Mouse (Mus musculus): ENCODE results near the gene Ipmk.
A peak's percentile ranks its signal among the peaks of the same experiment; 100 is the strongest.

Ipmk gene

DNA sequence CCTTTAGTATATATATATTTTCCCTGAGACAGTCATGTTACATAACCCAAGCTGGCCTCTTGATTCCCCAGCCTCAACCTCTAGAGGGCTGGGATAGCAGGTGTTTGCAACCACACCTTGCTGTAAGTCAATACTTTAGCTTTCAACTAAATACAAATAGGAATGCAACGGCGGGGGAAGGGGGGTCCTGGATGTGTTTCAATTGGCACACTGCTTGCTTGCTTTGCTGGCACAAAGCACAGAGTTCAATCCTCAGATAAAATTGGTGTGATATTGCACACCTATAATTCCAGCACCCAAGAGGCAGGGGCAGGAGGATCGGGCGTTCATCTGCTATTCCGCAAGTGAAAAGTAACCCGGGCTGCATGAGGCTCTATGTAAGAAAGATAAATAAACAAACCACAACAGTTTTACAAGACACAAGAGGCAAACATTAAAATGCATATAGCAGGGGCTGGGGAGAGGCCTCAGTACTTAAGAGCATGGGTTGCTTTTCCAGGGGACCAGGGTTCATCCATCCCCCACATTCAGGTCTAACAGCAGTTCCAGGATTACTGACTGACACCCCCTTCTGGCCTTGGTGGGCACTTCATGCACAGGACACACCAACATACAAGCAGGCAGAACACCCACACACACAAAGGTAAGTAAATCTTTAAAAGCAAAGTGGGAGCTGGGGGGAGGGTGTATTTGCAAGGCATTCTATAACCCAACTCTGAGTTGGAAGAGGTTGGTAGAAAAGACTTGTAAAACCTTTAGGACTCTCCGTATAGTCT, 5.3 kb upstream of the Ipmk start:
- peak; percentile 48 to 64 for DNase-seq

DNA sequence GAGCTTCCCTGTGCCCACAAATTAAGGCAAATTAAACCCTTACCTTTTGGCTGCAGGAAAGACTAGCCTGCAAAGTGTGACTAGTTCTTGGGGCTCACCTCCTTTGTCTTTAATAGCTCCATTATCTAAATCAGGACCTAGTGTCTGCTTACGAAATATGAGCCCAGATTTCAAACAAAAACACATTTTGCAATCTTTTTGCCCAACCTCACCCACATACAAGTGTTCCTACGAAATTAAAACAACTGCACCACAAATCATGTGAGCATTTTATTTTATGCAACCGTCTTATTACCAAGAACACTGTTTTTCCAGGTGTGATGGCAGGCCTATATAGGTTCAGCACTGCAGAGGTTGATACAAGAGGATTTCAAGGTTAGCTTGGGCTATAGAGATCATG, 4.4 kb upstream of the Ipmk start:
- DNase-seq: no peak

DNA sequence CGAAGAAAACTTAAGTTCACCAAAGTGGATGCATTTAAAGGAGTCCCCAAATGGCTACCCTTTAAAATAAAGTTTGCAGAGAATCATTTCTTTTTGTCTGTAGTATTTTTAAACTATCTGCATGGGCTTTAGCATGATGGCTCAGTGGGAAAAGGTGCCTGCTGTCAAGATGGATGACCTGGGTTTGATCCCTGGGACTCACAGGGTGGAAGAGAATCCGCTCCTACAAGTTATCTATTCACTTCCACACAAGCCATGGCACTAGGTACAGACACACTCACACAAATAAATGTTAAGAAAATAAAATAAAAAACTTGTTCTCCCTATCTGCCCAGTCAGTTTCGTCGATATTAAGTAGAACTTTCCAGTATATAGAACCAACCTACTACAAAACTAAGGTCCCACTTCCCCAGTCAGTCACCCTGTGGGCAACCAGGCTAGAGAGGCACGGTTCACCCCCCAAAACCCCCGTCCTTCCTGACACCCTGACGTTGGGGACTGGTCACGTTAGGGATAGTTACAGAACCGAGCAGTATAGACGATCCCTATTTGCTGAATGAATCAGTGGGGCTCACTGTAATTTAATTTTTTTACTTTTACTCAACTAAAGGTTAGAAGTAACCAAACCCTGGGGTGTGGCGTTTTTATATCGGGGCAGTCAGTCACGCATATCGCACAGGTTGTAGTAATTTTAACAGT, 3.8 kb upstream of the Ipmk start:
- DNase-seq: no peak

DNA sequence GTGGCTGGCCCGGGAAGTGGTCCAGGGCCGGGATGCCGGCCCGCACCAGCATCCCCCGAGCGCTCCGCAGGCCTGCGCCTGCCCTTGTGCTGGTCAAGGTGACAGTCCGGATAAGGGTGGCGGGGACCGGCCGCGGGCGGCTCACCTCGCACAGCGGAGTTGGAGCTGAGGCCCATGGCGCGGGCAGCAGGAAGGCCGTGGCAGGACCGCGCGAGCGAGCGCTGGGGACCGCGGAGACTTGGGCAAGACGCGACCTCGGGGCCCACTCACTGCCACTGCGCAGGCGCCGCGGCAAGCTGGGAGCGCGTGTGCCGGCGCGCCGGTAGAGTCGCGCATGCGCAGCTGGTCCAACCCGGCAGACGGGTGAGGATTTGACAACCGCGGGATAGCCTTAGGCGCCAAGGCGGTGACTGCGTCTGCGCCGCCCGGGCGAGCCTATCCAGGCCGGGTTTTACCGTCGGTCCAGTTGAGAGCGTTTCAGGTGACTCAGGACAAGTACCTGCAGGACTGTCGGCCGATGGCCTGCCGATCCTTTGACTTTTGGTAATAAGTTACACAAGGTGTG, 2.9 kb upstream of the Ipmk start, which contains the start of gene Cisd1:
TSS of gene Cisd1 (minus strand) at position 376 of the 565 bp plus-strand sequence.
- peak; percentile 94 to 97 for DNase-seq

DNA sequence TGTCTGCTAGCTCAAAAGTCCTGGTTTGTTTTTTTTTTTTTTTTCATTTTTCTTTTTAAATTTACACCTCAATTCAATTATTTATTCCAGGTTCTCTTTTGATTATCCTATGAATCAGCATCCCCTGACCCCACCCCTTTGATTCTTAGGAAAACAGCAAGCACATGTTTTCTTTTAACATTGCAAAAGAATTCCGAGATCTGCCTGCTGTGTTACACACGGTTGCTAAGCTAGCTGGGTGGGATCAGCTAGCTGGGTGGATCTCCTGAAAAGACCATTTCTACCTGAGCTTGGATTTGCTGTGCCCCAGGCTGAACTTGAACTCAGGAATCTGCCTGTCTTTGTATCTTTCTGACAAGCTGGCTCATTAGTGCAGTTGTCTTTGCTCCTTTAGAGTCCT, 1.5 kb upstream of the Ipmk start:
- no peak for DNase-seq

DNA sequence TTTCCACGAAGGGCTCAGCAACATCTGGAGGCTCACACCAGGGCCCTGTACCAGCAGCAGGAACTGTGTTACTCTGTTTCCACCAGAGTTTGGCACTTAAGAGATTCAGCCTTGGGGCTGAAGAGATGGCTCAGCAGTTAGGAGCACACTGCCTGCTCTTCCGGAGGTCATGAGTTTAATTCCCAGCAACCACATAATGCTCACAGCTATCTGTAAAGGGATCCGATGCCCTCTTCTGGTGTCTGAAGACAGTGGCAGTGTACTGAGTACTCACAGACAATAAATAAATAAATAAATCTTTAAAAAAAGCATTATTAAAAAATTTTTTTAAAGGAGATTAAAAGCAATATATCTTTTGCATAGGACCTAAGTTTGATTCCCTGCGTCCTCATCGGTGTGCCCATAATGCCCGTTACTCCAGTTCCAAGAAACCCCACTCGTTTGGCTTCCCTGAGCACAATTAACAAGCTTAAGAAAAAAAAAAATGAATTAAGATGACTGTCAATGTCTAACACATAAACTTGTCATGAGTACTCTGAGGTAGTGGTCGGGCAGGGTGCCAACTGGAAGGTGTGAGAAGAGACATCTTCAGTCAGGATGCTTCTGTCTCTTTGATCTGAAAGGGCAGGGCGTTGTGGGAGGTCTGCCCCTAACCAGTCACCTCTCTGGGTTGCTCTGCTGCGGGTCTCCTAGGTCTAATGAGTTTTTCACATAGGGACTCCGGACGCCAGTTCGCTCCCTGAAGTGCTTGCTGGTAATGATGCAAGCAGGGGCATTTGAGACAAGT, 648 bp upstream of the Ipmk start:
- DNase-seq: no peak

DNA sequence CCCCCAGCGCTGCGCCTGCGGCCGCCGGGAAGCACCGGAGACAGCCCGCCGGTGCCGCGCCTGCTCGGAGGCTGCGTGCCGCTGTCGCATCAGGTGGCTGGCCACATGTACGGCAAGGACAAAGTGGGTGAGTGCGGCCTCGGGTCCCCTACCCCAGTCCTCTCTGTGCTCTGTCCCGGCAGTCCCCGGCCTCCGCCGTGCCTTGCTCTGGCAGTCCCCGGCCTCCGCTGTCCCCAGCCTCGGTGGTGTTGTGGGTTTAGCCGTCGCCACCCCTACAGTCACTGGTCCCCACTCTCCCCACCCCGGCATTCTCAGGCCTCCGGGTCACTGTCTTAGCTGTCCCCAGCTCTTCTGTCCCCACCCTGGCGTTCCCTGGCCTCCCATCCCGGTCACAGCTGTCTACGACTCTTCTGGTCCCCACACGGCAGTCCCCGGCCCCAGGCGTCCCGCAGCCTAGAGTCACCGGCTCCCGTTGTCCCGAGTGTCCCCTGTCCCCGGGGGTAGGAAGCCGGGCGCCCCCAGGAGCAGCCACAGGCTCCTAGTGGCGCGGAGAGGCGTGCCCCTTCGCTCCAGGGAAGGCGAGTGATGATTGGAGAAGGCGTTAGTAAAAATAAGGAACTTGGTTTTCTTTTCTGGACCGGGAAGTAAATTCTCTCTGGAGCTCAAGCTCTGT, 537 bp downstream of the Ipmk start:
- peak; percentile 58 to 64 for DNase-seq

DNA sequence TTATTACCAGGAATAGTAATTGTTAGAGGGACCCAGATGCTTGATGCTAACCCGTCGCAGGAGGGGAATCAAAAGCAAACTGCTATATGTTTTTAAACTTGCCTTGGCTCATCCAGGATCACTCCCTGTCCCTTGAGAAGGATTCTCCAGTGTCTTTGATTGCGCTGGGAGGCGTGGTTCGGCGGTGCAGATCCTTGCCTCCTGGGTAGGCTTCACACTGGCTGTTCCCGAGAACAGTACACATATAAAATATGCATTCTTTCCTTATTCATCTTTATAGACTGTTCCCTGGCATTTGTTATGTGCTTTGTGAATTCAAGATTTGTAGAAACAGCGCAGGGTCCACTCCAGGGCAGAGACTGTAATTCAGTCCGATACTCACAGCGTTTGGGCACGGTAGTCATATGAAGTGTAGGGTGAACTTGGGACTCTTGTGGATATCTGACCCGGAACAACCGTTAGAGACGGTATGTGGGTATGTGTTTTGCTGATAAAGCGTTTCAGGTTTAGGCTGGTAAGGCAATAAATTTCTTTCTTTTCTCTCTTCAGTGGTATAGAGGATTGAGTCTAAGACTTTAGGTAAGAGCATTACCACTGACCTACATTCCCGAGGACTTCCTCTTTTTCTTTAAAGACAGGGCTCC, 1.2 kb downstream of the Ipmk start:
- peak in 1 of 2 experiments; percentile 17 for DNase-seq

DNA sequence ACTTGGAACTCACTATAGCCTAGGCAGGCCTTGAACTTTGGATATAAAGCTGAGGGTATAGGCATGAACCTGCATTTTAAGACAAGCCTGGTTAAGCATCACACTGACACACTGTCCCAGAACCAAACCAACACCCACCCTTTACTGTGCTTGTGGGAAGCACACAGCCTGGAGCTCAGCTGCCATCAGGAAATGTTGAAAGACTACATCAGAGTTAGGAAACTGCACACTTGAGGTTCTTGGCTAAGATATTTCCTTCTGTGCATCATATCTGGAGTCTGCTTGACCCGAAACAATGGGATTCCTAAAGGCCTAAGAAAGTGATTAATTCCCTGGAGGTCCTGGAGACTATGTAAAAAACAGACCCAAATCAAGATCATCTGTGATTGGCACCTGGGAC, 1.7 kb downstream of the Ipmk start:
- peak; percentile 20 to 50 for DNase-seq

DNA sequence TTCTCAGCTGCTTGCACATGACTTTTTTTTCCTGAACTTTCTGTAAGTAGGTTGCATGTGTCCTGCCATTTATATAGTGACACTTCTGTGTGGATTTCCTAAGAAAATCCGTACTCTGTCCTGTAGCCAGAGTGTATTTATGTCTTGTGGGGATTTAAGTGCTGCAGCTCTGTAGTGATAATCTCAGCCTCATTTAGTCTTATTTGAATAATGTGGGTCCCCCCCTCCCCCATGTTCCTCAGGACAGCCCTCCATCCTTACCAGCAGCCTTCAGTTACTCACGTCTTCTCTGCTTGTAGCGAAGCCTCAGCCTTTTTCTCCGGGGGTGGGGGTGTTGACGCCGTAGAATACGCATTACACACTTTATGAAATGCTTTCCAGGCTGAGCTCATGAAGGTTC, 3.7 kb downstream of the Ipmk start:
- DNase-seq: no peak

DNA sequence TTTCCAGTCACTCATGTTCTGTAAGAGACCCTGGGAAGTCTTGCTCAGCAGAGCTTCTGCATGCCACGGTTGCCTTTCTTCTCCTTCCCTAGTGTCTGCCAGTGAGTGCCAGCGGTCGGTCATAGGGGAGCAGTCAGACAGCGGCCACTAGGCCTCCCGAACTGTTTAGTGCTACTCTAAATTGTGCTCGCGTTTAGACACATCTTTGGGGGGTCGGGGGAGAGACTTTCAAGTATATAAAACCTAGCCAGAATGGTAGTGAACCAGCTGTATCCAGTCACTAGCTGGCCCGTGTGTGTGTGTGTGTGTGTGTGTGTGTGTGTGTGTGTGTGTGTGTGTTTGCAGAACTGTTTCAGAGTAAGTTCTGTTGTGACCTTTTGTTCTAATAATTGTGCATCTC, 6.3 kb downstream of the Ipmk start:
- DNase-seq: no peak

DNA sequence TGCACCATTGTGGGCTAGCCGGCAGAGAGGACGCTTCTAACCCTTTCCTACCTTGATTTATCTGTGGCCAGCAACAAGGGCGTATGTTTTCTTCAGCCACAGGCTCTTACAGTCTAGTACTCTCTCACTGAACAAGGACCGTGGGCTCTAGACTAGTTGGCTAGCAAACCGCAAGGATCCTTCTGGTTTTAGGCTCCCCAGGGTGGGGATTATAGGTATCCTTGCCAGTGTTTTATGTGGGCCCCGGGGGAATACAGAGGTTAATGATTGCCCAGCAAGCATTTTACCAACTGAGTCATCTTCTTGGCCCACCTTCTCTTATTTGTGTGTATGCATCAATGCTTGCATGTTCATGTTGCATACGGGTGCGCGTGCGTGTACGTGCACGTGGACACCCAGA, 7.4 kb downstream of the Ipmk start:
- DNase-seq: no peak

DNA sequence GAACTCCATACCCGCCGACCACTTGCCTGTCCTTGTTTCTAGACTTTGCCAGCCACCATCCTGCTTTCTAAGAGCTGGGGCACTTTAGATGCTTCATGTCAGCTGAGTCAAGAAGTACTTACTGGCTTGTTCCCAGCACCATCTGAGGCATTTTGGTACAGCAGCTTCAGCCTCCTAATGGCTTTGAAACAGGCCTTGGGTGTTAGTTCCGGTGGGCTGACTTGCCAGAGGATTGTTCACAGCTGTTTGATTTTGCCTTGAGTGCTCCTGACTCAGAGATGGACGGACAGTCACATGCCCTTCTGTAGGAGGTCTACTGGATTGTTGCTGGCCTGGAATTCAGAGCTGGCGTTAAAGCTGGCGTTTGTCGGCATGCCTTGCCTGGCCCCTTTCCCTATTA, 13.5 kb downstream of the Ipmk start:
- DNase-seq: peak; percentile 72 to 80

DNA sequence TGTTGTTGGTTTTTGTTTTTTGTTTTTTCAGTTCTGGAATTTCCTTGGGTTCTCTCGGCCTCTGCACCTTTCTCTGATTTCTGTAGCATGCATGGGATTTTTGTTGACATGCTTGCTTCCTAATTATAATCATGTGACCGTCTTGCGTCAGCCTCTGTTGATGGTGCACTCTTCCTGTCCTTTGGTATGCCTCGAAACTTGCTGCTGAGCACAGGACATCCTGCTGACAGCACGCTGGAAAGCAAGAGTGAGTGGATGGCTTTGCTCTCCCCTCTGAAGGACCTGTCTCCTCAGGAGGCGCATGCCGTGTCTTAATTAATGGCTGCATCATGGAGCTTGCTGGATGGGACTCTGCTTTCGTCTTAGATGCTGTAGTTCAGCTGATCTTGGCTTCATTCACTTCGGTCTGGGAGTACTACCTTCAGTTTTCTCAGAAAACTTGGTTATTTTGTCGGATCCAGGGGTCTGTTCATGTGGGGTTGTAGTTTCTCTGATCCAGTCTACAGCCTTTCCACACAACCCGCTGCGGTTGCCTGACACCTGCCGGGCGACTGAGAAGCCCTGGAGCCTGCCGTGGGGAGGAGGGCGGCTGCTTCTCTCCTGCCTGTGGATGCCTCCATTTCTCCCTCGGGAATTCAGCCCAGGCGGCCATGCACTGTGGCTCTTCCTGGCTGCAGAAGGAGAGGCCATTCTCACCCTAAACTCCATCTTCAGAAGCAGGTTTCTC, 14.4 kb downstream of the Ipmk start:
- peak; percentile 52 to 64 for DNase-seq

DNA sequence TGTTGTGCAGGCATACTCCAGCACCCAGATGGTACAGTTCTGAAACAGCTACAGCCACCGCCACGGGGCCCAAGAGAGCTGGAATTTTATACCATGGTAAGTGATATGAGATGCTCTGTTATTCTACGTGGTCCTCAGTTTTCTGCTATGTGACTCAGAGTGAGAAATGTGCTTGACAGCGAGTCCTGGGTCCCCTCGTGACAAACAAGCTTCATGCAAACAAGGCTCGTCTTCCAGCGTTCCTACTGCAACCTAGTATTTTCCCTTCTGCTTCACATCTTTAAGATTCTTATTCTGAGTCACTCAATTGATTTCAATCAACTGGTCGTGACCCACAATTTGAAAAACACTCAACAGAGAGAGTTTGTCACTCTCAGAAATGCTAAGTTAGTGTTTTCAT, 15.9 kb downstream of the Ipmk start:
- DNase-seq: no peak

DNA sequence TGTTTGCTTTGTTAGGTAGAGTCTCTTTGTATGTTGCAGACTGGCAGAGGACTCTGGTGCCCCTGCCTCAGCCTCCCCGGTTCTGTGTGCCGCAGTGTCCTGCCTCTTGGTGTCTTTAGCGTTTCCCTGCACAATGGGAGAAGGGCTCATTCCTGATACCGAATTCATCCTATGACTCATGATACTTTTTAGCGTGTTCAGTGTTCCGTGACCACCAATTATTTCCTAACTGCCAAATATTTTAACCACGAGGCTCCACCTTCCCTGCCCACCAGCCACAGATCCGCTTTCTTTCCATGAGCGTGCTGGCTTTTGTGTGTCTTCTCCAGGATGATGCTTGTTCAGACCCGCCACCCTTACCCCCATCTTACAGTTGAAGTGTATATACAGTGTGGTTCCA, 16.3 kb downstream of the Ipmk start:
- no peak for DNase-seq

DNA sequence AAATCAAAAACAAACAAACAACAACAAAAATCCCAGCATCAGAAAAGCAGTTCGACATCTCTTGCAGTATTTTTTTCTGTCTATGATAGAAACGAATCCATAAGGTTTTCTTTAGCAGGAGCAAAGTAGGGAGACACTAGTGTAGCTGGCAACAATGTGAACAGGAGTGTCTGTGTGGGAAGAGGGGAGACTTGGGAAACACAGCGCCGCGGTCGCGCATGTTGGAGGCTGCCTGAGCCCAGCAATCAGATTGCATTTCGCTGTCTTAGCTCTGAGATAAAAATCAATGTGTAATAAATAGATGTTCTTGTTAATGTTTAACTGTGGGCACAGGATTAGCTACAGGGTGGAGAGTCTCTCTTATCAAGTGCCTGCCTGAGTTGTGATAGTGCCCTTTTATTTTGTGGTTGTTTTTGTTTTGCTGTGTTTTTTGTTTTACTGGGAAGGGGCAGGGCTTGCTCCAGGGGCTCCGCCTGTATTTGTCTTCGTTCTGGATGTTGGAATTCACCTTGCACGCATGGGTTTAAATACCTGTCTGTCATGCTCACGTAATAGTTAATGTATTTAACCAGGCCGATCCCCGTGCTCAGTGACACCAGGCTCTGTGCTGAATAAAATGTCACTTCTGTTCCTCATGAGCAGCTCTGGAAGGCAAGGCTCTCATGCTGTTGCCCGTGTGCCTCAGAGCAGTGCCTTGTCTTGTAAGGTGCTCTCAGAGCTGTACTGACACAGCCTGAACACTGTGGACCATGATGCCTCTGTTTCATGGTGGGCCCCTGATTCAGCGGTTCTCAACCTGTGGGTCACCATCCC, 20.8 kb downstream of the Ipmk start:
- DNase-seq: no peak

DNA sequence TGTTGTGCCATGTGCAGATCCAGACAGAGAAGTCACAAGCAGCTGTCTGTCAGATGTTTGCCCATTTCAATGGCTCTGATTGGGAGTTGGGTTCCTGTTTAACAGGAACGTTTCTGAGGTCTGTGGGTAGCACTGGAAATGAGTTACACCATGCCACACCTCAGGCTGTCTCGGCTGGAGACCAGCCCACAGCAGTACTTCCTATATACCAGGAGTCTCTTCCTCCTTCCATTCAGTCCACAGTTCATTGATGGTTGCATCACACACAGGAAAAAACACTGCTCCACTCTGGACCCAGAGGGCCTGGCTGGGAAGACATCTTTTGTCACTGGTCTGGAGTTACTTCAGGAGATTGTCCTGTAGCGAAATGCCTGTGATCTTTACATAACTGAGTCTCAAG, 21.9 kb downstream of the Ipmk start:
- peak; percentile 41 to 46 for DNase-seq

DNA sequence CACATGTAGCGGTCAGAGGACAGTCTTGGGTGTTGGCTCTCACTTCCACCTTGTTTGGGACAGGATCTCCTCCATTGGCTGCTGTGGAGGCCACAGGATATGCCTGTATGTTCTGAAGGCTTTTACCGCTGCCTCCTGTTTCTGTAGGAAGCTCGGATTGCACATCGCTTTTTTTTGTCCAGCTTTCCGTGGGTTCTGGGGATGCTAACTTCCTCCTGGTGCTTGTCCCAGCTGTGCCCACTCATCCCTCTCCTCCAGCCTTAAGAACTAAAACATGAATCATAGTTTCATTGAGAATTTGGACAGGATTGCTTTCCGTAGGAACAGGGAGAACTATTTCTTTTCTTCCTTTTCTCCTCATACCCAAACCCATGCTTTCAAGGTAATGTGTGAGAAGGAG, 24.3 kb downstream of the Ipmk start:
- DNase-seq: no peak

DNA sequence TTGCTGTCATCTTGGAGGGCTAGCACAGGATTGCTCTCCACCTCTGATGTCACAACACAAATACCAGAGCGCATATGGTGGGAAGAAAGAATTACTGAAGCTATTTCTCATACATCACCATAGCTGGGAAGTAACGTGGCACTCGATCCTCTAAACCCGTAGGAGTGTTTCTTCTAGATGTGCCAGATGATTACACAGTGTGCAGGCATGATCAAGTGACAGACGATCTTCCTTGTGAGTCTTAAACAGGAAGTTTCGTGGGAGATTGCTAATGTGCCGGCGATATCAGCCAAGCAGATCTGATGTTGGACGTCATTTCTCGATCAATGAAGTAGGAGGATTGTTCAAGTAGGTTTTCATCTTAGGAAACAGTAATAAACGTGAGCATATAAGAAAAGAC, 26.1 kb downstream of the Ipmk start:
- no peak for DNase-seq

DNA sequence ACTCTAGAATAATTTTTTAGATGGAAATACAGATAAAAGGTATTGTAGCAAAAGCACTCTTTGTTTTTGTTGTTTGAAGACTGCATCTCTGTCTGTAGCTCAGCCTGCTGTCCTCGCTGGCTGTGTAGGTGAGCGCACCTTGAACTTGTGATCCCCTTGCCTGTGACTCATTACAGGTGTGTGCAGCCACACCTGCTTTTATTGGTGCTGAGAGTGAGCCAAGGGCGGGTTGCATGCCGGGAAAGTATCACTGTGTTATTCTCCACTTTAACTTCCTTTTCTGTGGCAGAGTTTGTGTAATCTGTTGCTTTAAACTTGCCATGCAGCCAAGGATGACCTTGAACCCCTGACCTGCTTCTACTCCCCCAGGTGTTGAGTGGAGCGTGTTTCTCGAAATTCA, 28.5 kb downstream of the Ipmk start:
- DNase-seq: no peak
